Mouse (Mus musculus) lung, adult 2 months (tissue): ENCODE measurements around the gene Pdxk.

ENCODE experiments used
- CTCF ChIP-seq: fragments of 200-500 bp; IDR thresholded peaks from 2 replicates; pipeline ENCODE4 v1.5.1; 2011; ENCODE audit warnings: mild to moderate bottlenecking, low read length, control low read depth; ENCODE audit not compliant: insufficient read depth
- POLR2A ChIP-seq: fragments of 200-500 bp; IDR thresholded peaks from 2 replicates; pipeline ENCODE4 v1.6.1; 2011; ENCODE audit warnings: low read depth, mild to moderate bottlenecking, control low read depth, low read length, borderline replicate concordance; ENCODE audit errors: extremely low read depth

- TF ChIP-seq POLR2A, result no peak
- TF ChIP-seq CTCF, result no peak
Measured at GRCm38 (mm10) chr10:78457495-78458347, 7.1 kb downstream of the Pdxk start.
